Mouse (Mus musculus): Measurements from ENCODE around the gene Sncb. TPM values are rescaled to one million over a fixed set of nuclear protein-coding genes. Genes with fewer than 3 reads are reported as not detected.

Gene Sncb
- total and polyA plus RNA-seq, 3 experiments, result not detected

DNA sequence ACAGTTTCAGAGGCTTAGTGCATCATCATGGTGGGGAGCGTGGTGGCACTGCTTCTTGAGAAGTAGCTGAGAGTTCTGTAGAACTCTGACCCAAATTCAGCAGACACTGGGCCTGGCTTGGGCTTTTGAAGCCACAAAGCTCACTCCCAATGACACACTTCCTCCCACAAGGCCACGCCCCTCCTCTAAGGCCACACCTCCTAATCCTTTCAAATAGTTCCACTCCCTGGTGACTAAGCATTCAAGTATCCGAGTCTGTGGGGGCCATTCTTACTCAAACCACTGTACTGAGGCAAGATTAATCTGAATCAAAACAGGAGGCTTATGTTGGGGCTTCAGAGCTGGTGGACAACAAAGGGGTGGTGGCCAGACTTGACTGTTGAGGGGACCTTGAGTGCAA is 55.5 kb downstream of the Sncb start:
- no peaks in the 10 kb centered on the region for H3K27me3 ChIP-seq (ENCODE audit: control insufficient read depth in 1 of 2, insufficient read depth in 2 of 2, low read length in 2 of 2)
- no peak overlapping the region for H3K9ac ChIP-seq (ENCODE audit: control insufficient read depth, low read depth, low read length, poor library complexity, severe bottlenecking)
- no peak overlapping the region for H3K4me3 ChIP-seq (ENCODE audit: control insufficient read depth in 1 of 2, insufficient read depth in 1 of 2, low read depth in 2 of 2, low read length in 2 of 2)
- no peaks in the 10 kb centered on the region for H3K79me2 ChIP-seq (ENCODE audit: control insufficient read depth, insufficient read depth, low read length, poor library complexity)
- no peaks in the 10 kb centered on the region for H3K36me3 ChIP-seq (ENCODE audit: control insufficient read depth in 1 of 2, insufficient read depth in 2 of 2, low read length in 2 of 2)
- TF ChIP-seq TCF12 (IDR thresholded peaks at IDR 0.05; ENCODE audit: low read depth, low read length), result no peak
- TF ChIP-seq MAX (IDR thresholded peaks at IDR 0.05; ENCODE audit: low read length), result no peak
- TF ChIP-seq TBP (IDR thresholded peaks at IDR 0.05; ENCODE audit: low read depth, low read length), result no peak
- TF ChIP-seq TAL1 (IDR thresholded peaks at IDR 0.05; ENCODE audit: low read length), result no peak
- no peak for TF ChIP-seq NRF1 (IDR thresholded peaks at IDR 0.05; ENCODE audit: insufficient read depth, low read depth, low read length, poor library complexity, severe bottlenecking)
- H3K9me3 ChIP-seq (replicated peaks; ENCODE audit: insufficient read depth, low read length), result no peaks in the 10 kb centered on the region
- DNase-seq (ENCODE audit: low read depth, low spot score), result no peak
- H3K27ac ChIP-seq (ENCODE audit: control insufficient read depth, low read depth, low read length), result no peak overlapping the region
- no peaks in the 10 kb centered on the region for H3K4me1 ChIP-seq (ENCODE audit: control insufficient read depth in 1 of 2, insufficient read depth in 2 of 2, low read length in 2 of 2)

Other genes with a start within 250 kb of the Sncb start
- 32.0 and 34.2 TPM in 2 replicates for gene 4833439L19Rik, start 201.2 kb downstream of the Sncb start, total RNA-seq (2012; rRNA removed)
- 10 to 100 TPM in 1 of 2 experiments, not detected in 1; 53.8 TPM for gene 4833439L19Rik, start 201.2 kb downstream of the Sncb start, polyA plus RNA-seq (2012; ENCODE audit: insufficient read depth in 1 of 2, insufficient read length in 2 of 2, low read depth in 1 of 2, low replicate concordance in 2 of 2, missing spikeins in 1 of 2)
- 3.8 and 5.1 TPM in 2 replicates for gene Arl10, start 191.6 kb downstream of the Sncb start, total RNA-seq (2012; rRNA removed)
- gene Arl10, start 191.6 kb downstream of the Sncb start, polyA plus RNA-seq (2012; ENCODE audit: insufficient read depth in 1 of 2, insufficient read length in 2 of 2, low read depth in 1 of 2, low replicate concordance in 2 of 2, missing spikeins in 1 of 2), result 10 to 100 TPM in 1 of 2 experiments, not detected in 1; 10.9 TPM
- gene Nop16, start 176.5 kb downstream of the Sncb start, total RNA-seq (2012; rRNA removed), result 126 and 131 TPM in 2 replicates
- gene Nop16, start 176.5 kb downstream of the Sncb start, polyA plus RNA-seq (2012; ENCODE audit: insufficient read depth in 1 of 2, insufficient read length in 2 of 2, low read depth in 1 of 2, low replicate concordance in 2 of 2, missing spikeins in 1 of 2), result 100 to 1,000 TPM in 1 of 2 experiments, not detected in 1; 172 TPM
- 54.0 and 59.8 TPM in 2 replicates for gene Higd2a, start 176.4 kb downstream of the Sncb start, total RNA-seq (2012; rRNA removed)
- gene Higd2a, start 176.4 kb downstream of the Sncb start, polyA plus RNA-seq (2012; ENCODE audit: insufficient read depth in 1 of 2, insufficient read length in 2 of 2, low read depth in 1 of 2, low replicate concordance in 2 of 2, missing spikeins in 1 of 2), result 100 to 1,000 TPM in 1 of 2 experiments, not detected in 1; 131 TPM
- 23.5 and 25.0 TPM in 2 replicates for gene Cltb, start 155.3 kb downstream of the Sncb start, total RNA-seq (2012; rRNA removed)
- 10 to 100 TPM in 1 of 2 experiments, not detected in 1; 59.9 TPM for gene Cltb, start 155.3 kb downstream of the Sncb start, polyA plus RNA-seq (2012; ENCODE audit: insufficient read depth in 1 of 2, insufficient read length in 2 of 2, low read depth in 1 of 2, low replicate concordance in 2 of 2, missing spikeins in 1 of 2)
- 27.8 and 31.4 TPM in 2 replicates for gene Faf2, start 144.8 kb downstream of the Sncb start, total RNA-seq (2012; rRNA removed)
- 10 to 100 TPM in 1 of 2 experiments, not detected in 1; 39.3 TPM for gene Faf2, start 144.8 kb downstream of the Sncb start, polyA plus RNA-seq (2012; ENCODE audit: insufficient read depth in 1 of 2, insufficient read length in 2 of 2, low read depth in 1 of 2, low replicate concordance in 2 of 2, missing spikeins in 1 of 2)
- gene Rnf44, start 72.7 kb downstream of the Sncb start, total RNA-seq (2012; rRNA removed), result 10.4 and 10.7 TPM in 2 replicates
- gene Rnf44, start 72.7 kb downstream of the Sncb start, polyA plus RNA-seq (2012; ENCODE audit: insufficient read depth in 1 of 2, insufficient read length in 2 of 2, low read depth in 1 of 2, low replicate concordance in 2 of 2, missing spikeins in 1 of 2), result 10 to 100 TPM in 1 of 2 experiments, not detected in 1; 60.5 TPM
- gene Cdhr2, start 65.1 kb downstream of the Sncb start, total RNA-seq (2012; rRNA removed), result not detected in 2 replicates
- not detected for gene Cdhr2, start 65.1 kb downstream of the Sncb start, polyA plus RNA-seq (2012; ENCODE audit: insufficient read depth in 1 of 2, insufficient read length in 2 of 2, low read depth in 1 of 2, low replicate concordance in 2 of 2, missing spikeins in 1 of 2)
- not detected in 2 replicates for gene Gprin1, start 16.7 kb downstream of the Sncb start, total RNA-seq (2012; rRNA removed)
- gene Gprin1, start 16.7 kb downstream of the Sncb start, polyA plus RNA-seq (2012; ENCODE audit: insufficient read depth in 1 of 2, insufficient read length in 2 of 2, low read depth in 1 of 2, low replicate concordance in 2 of 2, missing spikeins in 1 of 2), result not detected
- not detected in 2 replicates for gene Eif4e1b, start 17.4 kb upstream of the Sncb start, total RNA-seq (2012; rRNA removed)
- not detected for gene Eif4e1b, start 17.4 kb upstream of the Sncb start, polyA plus RNA-seq (2012; ENCODE audit: insufficient read depth in 1 of 2, insufficient read length in 2 of 2, low read depth in 1 of 2, low replicate concordance in 2 of 2, missing spikeins in 1 of 2)
- 3.3 and 4.1 TPM in 2 replicates for gene Tspan17, start 22.8 kb upstream of the Sncb start, total RNA-seq (2012; rRNA removed)
- gene Tspan17, start 22.8 kb upstream of the Sncb start, polyA plus RNA-seq (2012; ENCODE audit: insufficient read depth in 1 of 2, insufficient read length in 2 of 2, low read depth in 1 of 2, low replicate concordance in 2 of 2, missing spikeins in 1 of 2), result 10 to 100 TPM in 1 of 2 experiments, not detected in 1; 23.0 TPM
- not detected in 2 replicates for gene Unc5a, start 182.8 kb upstream of the Sncb start, total RNA-seq (2012; rRNA removed)
- not detected for gene Unc5a, start 182.8 kb upstream of the Sncb start, polyA plus RNA-seq (2012; ENCODE audit: insufficient read depth in 1 of 2, insufficient read length in 2 of 2, low read depth in 1 of 2, low replicate concordance in 2 of 2, missing spikeins in 1 of 2)